Mouse (Mus musculus) thymus, adult 2 months (tissue): ENCODE results near the gene Ly6g6d.

ENCODE experiments used
- CTCF ChIP-seq: fragments of 200-500 bp; IDR thresholded peaks from 2 replicates; pipeline ENCODE4 v1.5.1; 2012; ENCODE audit warnings: mild to moderate bottlenecking, control low read depth, low read length, moderate library complexity, borderline replicate concordance; ENCODE audit not compliant: control insufficient read depth, poor library complexity, insufficient read depth; ENCODE audit errors: extremely low read depth
- POLR2A ChIP-seq: fragments of 200-500 bp; IDR thresholded peaks from 2 replicates; pipeline ENCODE4 v1.6.1; 2012; ENCODE audit warnings: mild to moderate bottlenecking, low read length, control low read depth, moderate library complexity; ENCODE audit not compliant: control insufficient read depth, poor library complexity, insufficient read depth; ENCODE audit errors: extremely low read depth

DNA sequence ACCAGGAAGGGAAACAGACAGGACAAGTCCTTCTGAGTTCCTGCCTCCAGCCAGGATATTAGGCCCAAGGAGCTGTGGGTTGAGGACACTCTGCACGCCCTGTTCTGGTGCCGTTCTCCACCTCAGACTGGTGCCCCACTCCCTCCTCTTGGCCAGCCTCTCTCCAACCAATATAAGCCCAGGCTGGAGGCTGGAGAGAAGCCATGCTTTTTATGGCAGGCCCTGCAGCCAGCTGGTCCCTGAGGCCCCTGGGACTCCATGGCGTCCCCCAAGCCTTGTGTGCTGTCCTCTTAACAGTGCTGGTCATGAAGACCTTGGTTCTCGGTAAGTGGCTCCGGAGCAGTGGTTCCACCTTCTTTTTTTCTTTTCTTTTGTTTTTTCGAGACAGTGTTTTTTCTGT lies 30.2 kb upstream of the Ly6g6d start, which contains the start of gene Ly6g5c:
- TF ChIP-seq CTCF (no peak), POLR2A (no peak)
